Comparison of ENCODE assay signal across 16 mouse cellular contexts in genomic region chr7:50755516-50755915, GRCm38 (mm10).
"Had no signal": no experiment of that assay in that cellular context is flagged by ENCODE, and none has a peak within 500 bp of the region (broad histone marks: within the 10 kb centered on the region; RNA-seq: fewer than 3 reads in every experiment).

No protein-coding gene starts in this region.

- H3K36me3 ChIP-seq: neural tube, embryonic 13.5 days; neural tube, embryonic 15.5 days; stomach, embryonic 15.5 days had no signal

- H3K27me3 ChIP-seq: neural tube, embryonic 13.5 days; neural tube, embryonic 15.5 days; stomach, embryonic 15.5 days had no signal

- H3K9ac ChIP-seq: neural tube, embryonic 13.5 days; neural tube, embryonic 15.5 days; stomach, embryonic 15.5 days had no signal

- H3K4me1 ChIP-seq: neural tube, embryonic 13.5 days; neural tube, embryonic 15.5 days; stomach, embryonic 15.5 days had no signal

- H3K4me2 ChIP-seq: neural tube, embryonic 13.5 days; neural tube, embryonic 15.5 days; stomach, embryonic 15.5 days had no signal

- H3K4me3 ChIP-seq: neural tube, embryonic 13.5 days; neural tube, embryonic 15.5 days; stomach, embryonic 15.5 days had no signal

- H3K9me3 ChIP-seq: neural tube, embryonic 13.5 days; neural tube, embryonic 15.5 days; stomach, embryonic 15.5 days had no signal

- H3K27ac ChIP-seq: neural tube, embryonic 13.5 days; neural tube, embryonic 15.5 days; stomach, embryonic 15.5 days; stomach, postnatal 0 days had no signal

- DNase-seq: retina, postnatal 1 day; right cerebral cortex, adult 18-20 months; right cerebral cortex, postnatal 14 days; right cerebral cortex, postnatal 25 days; right cerebral cortex, postnatal 4 days; spleen, adult 18-20 months; thymus, adult 18-20 months; thymus, adult 2 months; thymus, postnatal 14 days; thymus, postnatal 25 days; thymus, postnatal 36 days; thymus, postnatal 4 days had no signal
